Mouse (Mus musculus): ENCODE data around the gene Mical3.

The Mical3 gene

GRCm38 (mm10) chr6:121145906-121146305, 15.1 kb upstream of the Mical3 start:
- no peak for DNase-seq (ENCODE audit: low read depth, low spot score)

DNA sequence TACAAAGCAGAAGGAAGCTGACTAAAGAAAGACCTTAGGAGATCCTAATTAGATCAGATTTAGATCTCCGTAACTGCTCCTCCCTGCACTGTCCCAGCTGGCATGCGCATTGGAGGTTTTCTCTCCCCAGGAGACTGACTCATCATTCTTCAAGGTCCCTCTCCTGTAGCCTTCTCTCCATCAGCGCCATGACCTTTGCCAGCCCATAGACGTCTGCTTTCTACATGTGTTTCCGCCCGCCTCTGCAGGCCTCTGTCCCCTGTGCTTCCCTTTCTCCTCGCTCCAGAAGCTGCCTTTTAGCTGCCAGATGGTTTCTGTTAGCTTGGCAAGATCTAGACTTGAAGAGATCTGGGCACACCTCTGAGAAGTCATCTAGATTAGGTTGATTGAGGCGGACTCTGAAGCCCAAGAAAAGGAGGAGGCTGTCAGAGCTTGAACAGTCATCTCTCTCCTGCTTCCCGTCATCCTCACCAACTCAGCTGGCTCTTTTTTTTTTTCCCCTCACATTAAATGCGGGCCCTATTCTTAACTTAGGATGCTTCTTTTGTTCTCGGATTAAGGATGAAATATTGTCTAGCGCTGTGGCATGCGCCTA, 14.3 kb upstream of the Mical3 start:
- peak; percentile 74 for DNase-seq (ENCODE audit: low read depth, low spot score)

DNA sequence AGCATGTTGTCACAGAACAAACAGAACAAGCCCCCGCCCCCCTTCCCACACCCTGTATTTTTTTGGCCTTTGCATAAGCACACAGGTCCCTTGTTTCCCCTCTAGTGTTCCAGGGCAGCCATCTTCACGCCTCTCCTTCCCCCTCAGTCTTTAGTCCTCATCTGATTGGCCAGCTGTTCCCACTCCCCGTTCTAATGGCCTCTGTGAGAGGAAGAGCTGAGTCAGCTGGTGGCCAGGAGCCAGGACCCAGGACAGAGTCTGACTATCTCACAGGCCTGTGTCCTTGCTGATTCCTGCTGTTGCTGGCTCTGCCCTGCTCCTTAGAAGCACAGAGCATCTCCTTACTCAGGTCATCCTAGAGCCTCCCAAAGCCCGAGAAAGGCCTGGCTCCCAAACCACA, 13.3 kb upstream of the Mical3 start:
- DNase-seq (ENCODE audit: low read depth, low spot score), result peak; percentile 84

GRCm38 (mm10) chr6:121143439-121143838, 12.6 kb upstream of the Mical3 start:
- peak; percentile 55 for DNase-seq (ENCODE audit: low read depth, low spot score)

DNA sequence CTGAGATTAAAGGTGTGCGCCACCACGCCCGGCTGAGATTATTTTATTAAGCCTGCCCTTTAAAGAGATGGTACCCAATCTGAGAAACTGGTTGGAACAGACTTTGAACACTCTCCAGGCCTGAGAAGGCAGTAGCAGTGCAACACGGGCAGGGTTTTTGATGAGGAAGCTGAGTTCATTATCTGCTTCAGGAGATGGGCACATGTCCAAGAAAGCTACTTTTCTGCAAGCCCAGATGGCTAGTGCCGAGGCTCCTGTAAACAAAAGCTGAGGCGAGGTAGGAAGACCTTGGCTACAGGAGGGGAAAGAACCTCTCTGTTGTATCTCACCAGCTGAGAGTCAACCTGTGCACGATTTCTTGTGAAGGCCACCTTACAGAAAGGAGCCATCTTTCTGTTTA, 11.5 kb upstream of the Mical3 start:
- DNase-seq (ENCODE audit: low read depth, low spot score), result peak; percentile 65

- no peak for DNase-seq (ENCODE audit: low read depth, low spot score)
Observed at GRCm38 (mm10) chr6:121139271-121139670, 8.5 kb upstream of the Mical3 start.

DNA sequence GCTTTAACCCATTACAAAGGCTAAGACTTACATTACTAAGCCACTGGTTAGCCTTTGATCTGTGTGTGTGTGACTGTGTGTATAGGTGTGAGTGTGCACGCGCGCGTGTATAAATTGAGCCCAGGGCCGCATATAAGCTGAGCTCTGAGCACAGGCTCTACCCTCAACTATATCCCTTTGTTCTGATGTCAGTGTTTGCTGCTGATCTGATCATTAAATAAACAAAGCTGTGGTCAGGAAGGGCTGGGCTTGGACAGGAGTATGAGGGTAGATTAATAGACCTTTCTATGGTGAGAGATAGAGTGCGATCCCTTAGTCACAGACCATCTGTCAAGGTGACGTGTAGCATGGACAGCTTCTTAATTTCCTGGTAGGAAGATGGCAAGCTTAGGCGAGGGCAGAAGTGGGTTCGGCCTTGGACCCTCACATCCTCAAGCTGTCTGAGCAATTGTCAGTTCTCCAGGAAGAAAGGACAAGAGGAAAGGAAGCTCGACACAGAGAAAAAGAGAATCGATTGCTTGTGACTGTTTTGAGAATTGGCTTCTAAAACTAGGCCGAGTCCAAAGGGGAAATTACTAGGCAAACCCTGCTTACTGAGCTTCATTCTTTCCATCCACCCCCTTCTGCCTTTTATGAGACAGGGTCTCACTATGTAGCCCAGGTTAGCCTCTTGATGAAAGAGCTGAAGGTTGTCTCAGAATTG, 7.7 kb upstream of the Mical3 start:
- no peak for DNase-seq (ENCODE audit: low read depth, low spot score)

- no peak for DNase-seq (ENCODE audit: low read depth, low spot score)
Observed at GRCm38 (mm10) chr6:121137222-121137621, 6.4 kb upstream of the Mical3 start.

DNA sequence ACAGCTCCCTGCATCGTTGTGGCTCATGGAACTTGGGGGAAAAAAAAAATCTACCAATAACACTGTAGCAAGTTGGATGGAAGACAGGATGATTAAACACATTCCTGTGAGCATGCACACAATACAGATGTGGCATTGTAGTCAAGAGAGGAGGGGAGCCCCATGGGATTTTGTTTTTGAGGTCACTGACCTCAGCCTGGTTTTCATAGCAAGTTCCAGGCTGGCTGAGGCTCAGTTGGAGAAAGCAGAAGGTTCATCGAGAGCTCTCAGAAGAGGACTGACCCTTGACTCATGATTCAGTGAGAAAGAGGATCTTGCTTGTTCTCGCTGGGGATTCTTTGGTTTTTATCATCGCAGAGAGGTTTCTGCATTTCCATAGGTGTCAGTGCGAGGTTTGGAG, 4.1 kb upstream of the Mical3 start:
- no peak for DNase-seq (ENCODE audit: low read depth, low spot score)

DNA sequence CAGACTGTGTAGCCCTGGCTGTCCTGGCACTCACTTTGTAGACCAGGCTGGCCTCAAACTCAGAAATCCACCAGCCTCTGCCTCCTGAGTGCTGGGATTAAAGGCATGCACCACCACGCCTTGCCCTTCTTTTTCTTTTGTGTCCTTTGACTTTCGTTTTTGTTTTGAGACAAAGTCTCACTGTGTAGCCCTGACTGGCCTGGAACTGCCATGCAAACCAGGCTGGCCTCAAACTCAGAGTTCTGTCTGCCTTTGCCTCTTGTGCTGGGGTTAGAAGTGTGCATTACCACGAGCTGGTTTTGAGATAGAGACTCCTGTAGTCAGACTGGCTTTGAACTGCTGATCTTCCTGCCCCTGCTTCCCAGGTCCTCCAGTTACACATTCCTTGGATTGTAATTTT, 3.5 kb upstream of the Mical3 start:
- DNase-seq (ENCODE audit: low read depth, low spot score), result no peak

DNA sequence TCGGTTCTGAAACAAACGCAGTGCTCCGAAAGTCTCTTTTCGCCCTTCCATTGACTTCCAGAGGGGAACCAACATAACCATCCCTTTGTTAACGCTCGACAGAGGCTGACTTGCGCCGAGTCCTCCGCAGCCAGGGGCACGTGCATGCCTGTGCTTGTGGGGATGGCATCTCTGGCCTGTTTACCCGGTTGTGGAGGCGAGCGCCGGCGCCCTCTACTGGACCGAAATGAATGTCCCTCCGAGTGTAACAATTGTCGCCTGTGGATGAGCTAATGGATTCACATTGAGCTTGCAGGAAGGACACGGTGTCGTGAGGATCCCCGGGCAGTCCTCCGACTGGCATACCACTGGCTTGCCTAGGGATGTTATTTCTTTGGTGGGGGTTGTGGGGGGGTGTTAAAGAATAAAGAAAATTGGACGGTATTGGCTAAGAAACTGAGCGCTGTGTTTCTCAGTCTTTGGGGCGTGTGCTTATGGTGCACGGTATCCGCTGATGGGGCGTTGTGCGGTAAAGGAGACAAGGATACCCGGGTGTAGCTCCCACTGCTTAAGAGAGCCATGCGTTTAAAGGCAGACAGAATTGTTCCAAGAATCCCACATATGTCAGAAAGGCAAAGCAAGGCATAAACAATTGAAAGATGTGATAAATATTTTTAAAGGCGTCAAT, 627 bp downstream of the Mical3 start:
- peak; percentile 97 for DNase-seq (ENCODE audit: low read depth, low spot score)

DNA sequence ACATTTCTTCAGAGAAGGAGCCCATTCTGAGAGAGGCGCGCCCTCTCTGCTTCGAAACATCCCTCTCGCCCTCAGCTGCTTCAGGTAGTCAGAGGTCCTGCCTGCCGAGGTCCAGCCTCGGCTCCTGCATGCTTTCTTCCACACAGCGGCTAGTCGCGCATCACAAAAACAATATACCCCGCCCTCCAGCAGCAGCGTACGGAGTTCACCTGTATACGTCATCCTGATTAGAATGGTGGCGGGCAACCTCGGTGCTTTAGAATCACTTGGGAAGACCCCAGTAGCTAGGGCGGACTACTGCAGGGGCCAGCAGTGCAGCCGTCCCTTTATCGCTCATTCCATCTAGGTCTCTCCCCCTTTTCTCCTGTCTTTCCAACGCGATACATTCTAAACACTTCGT, 1.3 kb downstream of the Mical3 start:
- peak; percentile 64 for DNase-seq (ENCODE audit: low read depth, low spot score)

DNA sequence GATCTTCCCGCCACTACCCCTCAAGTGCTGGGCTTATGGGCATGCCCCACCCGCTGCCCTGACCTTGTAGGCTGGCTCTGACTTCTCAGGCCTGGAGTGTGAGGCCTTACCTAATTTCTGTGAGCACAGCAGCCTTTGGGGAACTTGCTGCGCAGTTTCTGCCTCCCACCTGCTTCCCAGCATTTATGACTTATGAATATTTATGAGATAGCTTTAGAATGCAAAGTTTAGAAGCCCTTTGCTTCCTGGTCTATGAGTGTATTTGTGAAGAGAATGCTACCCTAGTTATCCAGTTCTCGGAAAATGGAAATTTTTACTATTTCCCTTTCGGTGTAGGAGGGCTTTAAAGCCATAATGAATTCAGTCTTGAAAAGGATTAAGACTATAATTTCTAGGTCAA, 2.1 kb downstream of the Mical3 start:
- DNase-seq (ENCODE audit: low read depth, low spot score), result peak; percentile 72

DNA sequence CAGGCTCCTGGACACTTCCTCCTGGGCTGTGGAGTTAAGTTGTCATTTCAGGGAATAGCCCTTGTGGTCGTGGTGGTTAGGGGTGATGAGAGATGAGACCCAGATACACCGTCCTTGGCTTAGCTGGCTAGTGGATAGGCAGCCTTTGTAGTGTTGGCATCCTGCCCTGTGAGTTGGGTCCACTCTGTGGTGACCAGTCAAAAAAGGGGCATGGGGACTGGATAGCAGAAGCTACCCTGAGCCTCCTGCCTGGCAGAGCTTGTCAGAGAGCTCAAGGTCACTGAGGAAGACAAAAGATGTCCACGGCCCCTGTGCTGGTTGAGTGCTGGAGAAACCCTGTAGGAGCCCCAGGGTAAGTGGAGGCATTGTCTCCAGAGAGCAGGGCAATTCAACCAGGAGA, 3.1 kb downstream of the Mical3 start:
- DNase-seq (ENCODE audit: low read depth, low spot score), result no peak

- DNase-seq (ENCODE audit: low read depth, low spot score), result no peak
Observed at GRCm38 (mm10) chr6:121126202-121126601, 4.6 kb downstream of the Mical3 start.

DNA sequence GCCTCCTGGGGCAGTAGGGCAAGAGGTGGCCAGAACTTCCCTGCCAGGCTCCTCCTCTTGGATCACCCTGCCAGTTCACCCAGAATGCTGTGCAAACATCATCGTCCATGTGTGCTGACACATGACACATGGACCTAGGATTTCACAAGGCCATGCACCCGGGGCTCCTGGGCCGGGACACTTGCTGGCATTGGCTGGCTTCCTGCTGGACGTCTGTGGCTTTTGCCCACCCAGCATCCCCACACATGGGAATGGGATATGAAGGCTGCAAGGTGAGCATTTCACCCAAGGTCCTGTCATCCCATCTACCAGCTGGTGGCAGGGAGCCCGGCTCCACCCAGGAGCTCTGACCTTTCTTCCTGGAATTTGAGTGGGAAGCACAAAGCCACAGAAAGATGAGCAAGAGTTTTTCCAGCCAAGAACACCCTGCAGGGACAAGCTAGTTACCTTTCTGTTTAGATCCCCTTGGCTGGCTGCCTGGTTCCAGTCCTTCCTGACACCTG, 8.0 kb downstream of the Mical3 start:
- DNase-seq (ENCODE audit: low read depth, low spot score), result peak; percentile 89

- no peak for DNase-seq (ENCODE audit: low read depth, low spot score)
Observed at GRCm38 (mm10) chr6:121120776-121121175, 10.0 kb downstream of the Mical3 start.

DNA sequence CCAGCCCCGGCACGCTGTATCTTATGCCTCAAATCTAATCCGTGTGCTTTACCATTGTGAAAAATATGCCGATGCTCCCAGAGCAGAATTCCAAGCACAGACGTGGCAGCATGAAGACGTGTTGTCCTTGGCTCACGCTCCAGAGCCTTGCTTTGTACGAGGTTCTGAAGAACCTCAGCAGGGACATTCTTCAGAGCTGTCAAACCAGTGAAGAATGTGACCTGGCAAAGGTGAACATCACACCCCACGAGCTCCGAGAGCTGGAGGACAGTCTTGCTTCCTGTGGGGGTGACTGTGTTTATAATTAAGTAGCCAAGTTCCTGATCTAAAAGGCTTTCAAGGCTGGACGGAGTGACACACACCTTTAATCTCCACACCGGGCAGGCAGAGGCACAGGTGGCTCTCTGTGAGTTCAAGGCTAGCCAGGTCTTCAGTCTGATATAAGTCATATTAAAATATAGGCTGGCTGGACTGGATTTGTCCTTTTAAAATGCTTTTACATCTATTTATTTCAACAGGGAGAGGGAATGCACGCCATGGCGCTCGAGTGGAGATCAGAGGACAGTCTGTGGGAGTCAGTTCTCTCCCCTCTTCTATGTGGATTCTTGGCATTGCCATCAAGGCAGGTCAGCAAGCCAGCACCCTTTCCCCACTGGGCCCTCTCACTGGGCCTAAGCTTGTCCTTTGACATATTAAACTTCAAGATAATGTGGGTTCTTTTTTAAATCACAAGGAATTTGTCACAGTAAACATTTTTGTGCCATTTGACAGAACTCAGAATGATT, 12.6 kb downstream of the Mical3 start:
- DNase-seq (ENCODE audit: low read depth, low spot score), result no peak

DNA sequence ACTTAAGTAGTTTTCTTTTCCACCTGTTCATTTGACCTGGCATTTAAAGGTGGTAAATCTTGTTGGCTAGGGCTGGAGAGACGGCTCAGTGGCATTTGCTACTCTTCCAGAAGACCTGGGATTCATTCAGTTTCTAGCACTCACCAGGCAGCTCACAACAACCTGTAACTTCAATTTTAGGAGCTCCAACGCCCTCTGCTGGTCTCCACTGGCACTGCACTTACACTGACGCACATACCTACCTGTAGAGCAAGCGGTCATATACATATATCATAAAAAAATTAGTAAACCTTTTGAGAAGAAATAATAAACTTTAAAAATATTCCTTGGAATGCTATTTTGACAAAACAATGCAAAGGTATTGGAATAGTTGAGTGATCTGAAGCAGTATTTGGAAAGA, 13.7 kb downstream of the Mical3 start:
- no peak for DNase-seq (ENCODE audit: low read depth, low spot score)

DNA sequence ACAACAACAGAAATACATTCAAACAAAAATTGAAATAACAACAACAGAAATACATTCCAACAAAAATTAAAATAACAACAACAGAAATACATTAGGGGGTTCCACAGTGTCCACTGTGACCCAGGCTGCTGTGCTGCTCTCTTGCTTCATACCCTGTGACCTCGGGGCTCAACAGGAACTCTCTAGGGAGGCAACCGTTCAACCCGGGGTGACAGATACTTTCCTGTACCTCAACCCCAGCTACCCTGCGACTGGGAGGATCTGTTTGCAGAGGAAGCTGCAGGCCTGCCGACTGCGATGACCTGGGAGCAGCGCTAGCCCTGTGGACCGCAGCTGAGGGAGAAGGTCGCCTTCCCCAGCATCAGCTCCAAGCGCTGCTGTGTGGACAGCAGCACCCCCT, 14.4 kb downstream of the Mical3 start:
- no peak for DNase-seq (ENCODE audit: low read depth, low spot score)

DNA sequence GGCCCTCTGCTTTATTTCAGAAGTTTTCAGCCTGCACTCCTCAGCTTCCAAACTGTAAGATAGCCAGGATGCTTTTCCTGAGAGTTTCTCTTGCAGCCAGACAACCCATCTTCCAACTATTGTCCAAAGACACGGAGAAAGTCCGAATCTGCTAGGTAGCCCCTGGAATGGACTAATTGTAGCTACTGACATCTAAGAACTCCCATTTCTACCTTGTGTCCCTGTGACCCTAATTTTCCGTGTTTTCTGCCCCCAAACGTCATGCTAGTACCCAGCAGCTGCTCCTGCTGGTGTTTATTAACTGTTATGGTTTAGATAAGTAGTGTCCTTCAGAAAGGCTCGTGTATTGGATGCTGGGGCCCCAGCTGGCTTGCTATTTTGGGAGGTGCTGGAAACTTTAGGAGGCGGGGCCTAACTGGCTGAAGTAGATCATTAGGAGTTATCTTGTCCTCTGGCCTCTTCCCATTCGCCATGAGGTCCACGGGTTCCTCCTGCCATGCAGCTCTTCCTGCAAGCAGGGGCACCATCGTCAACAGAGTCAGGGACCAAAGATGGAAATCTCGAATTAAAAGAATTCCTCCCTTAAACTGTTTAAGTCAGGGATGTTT, 19.2 kb downstream of the Mical3 start:
- DNase-seq (ENCODE audit: low read depth, low spot score), result no peak

Measured in brain, adult 2 months (tissue).